Mouse (Mus musculus) cerebellum, adult 2 months (tissue): ENCODE measurements around the gene Csrnp3.

Source experiments
- CTCF ChIP-seq: fragments of 200-500 bp; IDR thresholded peaks from 2 replicates; pipeline ENCODE4 v1.5.1; 2011; ENCODE audit warnings: low read depth, mild to moderate bottlenecking, control low read depth, low read length, moderate library complexity, borderline replicate concordance; ENCODE audit not compliant: insufficient read depth
- POLR2A ChIP-seq: fragments of 200-500 bp; IDR thresholded peaks from 2 replicates; pipeline ENCODE4 v1.6.1; 2011; ENCODE audit warnings: low read length, control low read depth, borderline replicate concordance; ENCODE audit not compliant: insufficient read depth

GRCm38 (mm10) chr2:65931841-65932311 lies 86.3 kb downstream of the Csrnp3 start:
- TF ChIP-seq CTCF (no peak), POLR2A (no peak)
